Comparison of ENCODE assay signal across 15 mouse cellular contexts in the genomic region with DNA sequence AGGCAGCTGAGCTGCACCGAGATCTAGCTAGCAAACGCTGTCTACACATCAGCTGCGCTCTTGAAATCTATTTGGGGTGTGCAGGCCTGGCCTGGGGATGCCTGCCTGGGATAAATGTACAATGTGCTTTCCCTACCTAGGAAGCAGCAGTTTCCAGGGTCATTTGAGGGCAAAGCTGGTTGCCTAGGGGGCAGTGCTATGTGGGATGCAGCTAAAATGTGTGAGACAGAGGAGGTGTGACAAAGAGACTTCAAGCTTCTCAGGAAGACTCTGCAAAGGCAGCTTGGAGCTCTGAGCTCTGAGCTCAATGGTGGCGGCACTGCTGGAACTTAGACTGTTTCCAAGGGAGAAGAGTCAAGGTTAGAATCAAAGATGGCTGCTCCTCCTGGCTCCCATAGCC. TPM values are rescaled to one million over a fixed set of nuclear protein-coding genes. Genes with fewer than 3 reads are reported as not detected.
A peak's percentile ranks its signal among the peaks of the same experiment; 100 is the strongest.
DNase-seq lines count a peak whose midpoint lies in the region.
"Had no signal": no experiment of that assay in that cellular context is flagged by ENCODE, and none has a peak within 500 bp of the region (broad histone marks: within the 10 kb centered on the region; RNA-seq: fewer than 3 reads in every experiment).

No protein-coding gene starts in this region.

- intact Hi-C loops in left cerebral cortex, postnatal 10 days (cut with DNase I), result no loop called here

- peak; percentile 35 for DNase-seq in left cerebral cortex, adult 11 months (ENCODE audit: low spot score)
- DNase-seq in left cerebral cortex, postnatal 10 days (ENCODE audit: extremely low spot score in 1 of 2, low spot score in 2 of 2), result no peak
- peak; percentile 57 to 59 for DNase-seq in frontal cortex, adult 2 months (ENCODE audit: extremely low spot score in 1 of 2, low spot score in 1 of 2)
- DNase-seq in left cerebral cortex, adult 8-10 months (ENCODE audit: low spot score in 2 of 2), result peak; percentile 25 to 56
- DNase-seq in right cerebral cortex, postnatal 25 days, result peak; percentile 20
- no peak for DNase-seq in kidney, postnatal 25 days
- DNase-seq in gastrocnemius, postnatal 25 days, result no peak
- DNase-seq: cerebellum, adult 11-12 months; cerebellum, postnatal 14 days; gastrocnemius, postnatal 36 days; kidney, adult 9 months; kidney, postnatal 14 days; layer of hippocampus, postnatal 36 days; lung, postnatal 36 days; thymus, postnatal 14 days had no signal

RNA-seq across cellular contexts. Expression of a gene that starts 30.2 kb away (rescaled TPM):
- 10 to 100 TPM; 70.3 to 73.6 TPM for total RNA-seq in left cerebral cortex, postnatal 10 days (2021)
- polyA plus RNA-seq in frontal cortex, adult 2 months (2012; rRNA removed), result 41.0 and 44.9 TPM in 2 replicates
- 10 to 100 TPM; 51.6 to 55.1 (median 53.4) TPM for total RNA-seq in left cerebral cortex, adult 8-10 months (2022)
- 10 to 100 TPM; 11.3 to 14.9 TPM for total RNA-seq in gastrocnemius, postnatal 25 days (2021)

Comparison
In these comparisons a context has a peak if more than half of its experiments do, and no peak if none do; other contexts are left out.
1. DNase-seq: peak in left cerebral cortex, adult 11 months (single experiment), frontal cortex, adult 2 months (2 of 2), left cerebral cortex, adult 8-10 months (2 of 2) and right cerebral cortex, postnatal 25 days (single experiment); none in left cerebral cortex, postnatal 10 days (0 of 2), kidney, postnatal 25 days (0 of 2) and gastrocnemius, postnatal 25 days (single experiment).